Mouse (Mus musculus): ENCODE measurements around the gene 4833439L19Rik. TPM values are rescaled to one million over a fixed set of nuclear protein-coding genes. Genes with fewer than 3 reads are reported as not detected.
A peak's percentile ranks its signal among the peaks of the same experiment; 100 is the strongest.

4833439L19Rik gene
- polyA plus RNA-seq, 1 experiment from 2014 or later, result 142 TPM

GRCm38 (mm10) chr13:54602639-54603111, 37.4 kb upstream of the 4833439L19Rik start:
- Histone ChIP-seq H3K4me1 (no peaks in the 10 kb centered on the region), H3K36me3 (peaks cover 19% of the 10 kb centered on the region), H3K27me3 (no peaks in the 10 kb centered on the region), H3K9me3 (replicated peaks) (no peaks in the 10 kb centered on the region), H3K27ac (replicated peaks) (no peak overlapping the region), H3K9ac (no peak overlapping the region), H3K4me3 (replicated peaks) (no peak overlapping the region), H3K4me2 (replicated peaks) (no peak overlapping the region)
- no peak for ATAC-seq (ENCODE audit: insufficient number of reproducible peaks, low FRiP score, low TSS enrichment, low read depth)
- WGBS, result 54% methylated on average over 3 of the region's 3 CpGs

- WGBS, result 85% methylated on average over 12 of the region's 12 CpGs
- Histone ChIP-seq H3K27me3 (no peaks in the 10 kb centered on the region), H3K4me2 (replicated peaks) (no peak overlapping the region), H3K4me1 (peaks cover 6% of the 10 kb centered on the region; the same call in 1 of the 2 replicates), H3K27ac (replicated peaks) (no peak overlapping the region), H3K4me3 (replicated peaks) (no peak overlapping the region), H3K9ac (no peak overlapping the region), H3K9me3 (replicated peaks) (no peaks in the 10 kb centered on the region), H3K36me3 (peaks cover 36% of the 10 kb centered on the region)
- ATAC-seq (ENCODE audit: insufficient number of reproducible peaks, low FRiP score, low TSS enrichment, low read depth), result no peak
Observed at GRCm38 (mm10) chr13:54598622-54599143, 33.4 kb upstream of the 4833439L19Rik start.

DNA sequence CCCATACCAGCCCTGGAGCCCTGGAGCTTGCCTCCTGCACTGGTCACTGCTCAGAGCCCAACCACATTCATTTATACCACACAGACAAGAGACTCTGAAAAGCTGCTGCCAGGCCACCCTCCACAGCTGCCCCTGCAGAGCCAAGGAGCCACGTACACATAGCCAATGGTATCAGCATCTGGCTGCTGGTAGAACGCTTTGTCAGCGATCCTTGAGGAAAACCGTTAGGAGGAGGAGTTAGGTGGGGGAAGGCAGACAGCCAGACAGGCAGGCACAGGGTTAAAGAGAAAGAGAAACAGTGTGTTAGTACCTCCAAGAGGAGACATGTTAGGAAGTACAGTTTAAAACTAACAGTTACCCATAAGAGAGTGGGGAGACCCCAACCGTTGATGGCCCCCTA, 31.6 kb upstream of the 4833439L19Rik start:
- Histone ChIP-seq H3K9me3 (replicated peaks) (no peaks in the 10 kb centered on the region), H3K36me3 (peaks cover 36% of the 10 kb centered on the region), H3K4me2 (replicated peaks) (no peak overlapping the region), H3K27ac (replicated peaks) (no peak overlapping the region), H3K27me3 (no peaks in the 10 kb centered on the region), H3K4me1 (peaks cover 6% of the 10 kb centered on the region; the same call in 1 of the 2 replicates), H3K4me3 (replicated peaks) (no peak overlapping the region), H3K9ac (no peak overlapping the region)
- ATAC-seq (ENCODE audit: insufficient number of reproducible peaks, low FRiP score, low TSS enrichment, low read depth), result no peak
- 60% methylated on average over 5 of the region's 5 CpGs for WGBS

DNA sequence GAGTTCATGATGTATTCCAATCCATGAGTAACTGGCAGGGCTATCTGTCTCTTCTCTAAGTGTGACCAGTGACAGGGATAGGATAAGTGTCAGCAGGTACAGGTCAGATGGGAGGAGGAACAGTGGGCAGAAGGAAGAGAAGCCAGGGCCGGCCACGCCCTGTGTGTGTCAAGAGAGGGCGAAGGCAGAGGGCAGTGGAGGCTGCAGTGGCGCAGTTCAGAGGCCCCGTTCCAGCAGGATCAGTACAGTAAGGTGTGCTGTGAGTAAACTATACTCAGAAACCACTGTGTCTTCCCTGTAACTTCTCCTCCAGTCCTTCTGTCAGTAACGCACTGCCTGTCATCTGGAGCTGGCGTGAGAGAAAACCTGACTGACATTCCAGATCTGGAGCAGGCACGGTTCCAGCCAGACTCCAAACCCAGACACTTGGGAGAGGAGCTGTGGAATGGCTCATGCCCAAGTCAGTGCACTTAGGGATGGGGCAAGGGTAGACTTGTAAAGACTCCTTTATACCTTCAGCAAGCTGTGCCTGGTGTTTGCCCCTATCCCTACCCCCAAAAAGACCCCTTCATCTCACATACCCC, 31.0 kb upstream of the 4833439L19Rik start:
- Histone ChIP-seq H3K27ac (replicated peaks) (no peak overlapping the region), H3K4me3 (replicated peaks) (no peak overlapping the region), H3K4me1 (peaks cover 13% of the 10 kb centered on the region), H3K9me3 (replicated peaks) (no peaks in the 10 kb centered on the region), H3K27me3 (no peaks in the 10 kb centered on the region), H3K4me2 (replicated peaks) (no peak overlapping the region), H3K9ac (no peak overlapping the region), H3K36me3 (peaks cover 36% of the 10 kb centered on the region)
- 69% methylated on average over 8 of the region's 8 CpGs for WGBS
- no peak for ATAC-seq (ENCODE audit: insufficient number of reproducible peaks, low FRiP score, low TSS enrichment, low read depth)

DNA sequence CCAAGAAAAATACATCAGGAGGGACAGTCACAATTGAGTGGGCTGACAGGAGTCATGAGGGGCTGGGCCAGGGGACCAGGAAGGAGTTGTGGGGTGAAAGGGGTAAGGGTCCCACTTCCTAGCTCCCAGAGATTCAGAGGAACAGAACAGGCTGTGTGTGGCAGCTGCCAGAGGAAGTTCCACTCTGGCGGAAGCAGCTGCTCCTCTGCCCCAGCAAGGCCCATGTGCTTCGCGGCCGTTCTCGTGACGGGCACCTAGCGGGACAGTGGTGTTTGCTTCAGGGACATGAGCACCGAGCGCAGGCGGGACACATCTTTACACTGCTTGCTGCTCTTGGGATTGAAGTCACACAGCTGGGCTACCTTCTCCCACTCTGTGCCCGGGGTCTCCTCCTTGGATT, 28.4 kb upstream of the 4833439L19Rik start:
- Histone ChIP-seq H3K4me2 (replicated peaks) (no peak overlapping the region), H3K4me3 (replicated peaks) (no peak overlapping the region), H3K27ac (replicated peaks) (no peak overlapping the region), H3K9me3 (replicated peaks) (no peaks in the 10 kb centered on the region), H3K27me3 (no peaks in the 10 kb centered on the region), H3K36me3 (peaks cover 26% of the 10 kb centered on the region), H3K4me1 (peaks cover 25% of the 10 kb centered on the region), H3K9ac (no peak overlapping the region)
- no peak for ATAC-seq (ENCODE audit: insufficient number of reproducible peaks, low FRiP score, low TSS enrichment, low read depth)
- whole genome bisulfite sequencing, result 86% methylated on average over 11 of the region's 11 CpGs

GRCm38 (mm10) chr13:54591776-54592356, 26.6 kb upstream of the 4833439L19Rik start:
- Histone ChIP-seq H3K4me2 (replicated peaks) (no peak overlapping the region), H3K9me3 (replicated peaks) (no peaks in the 10 kb centered on the region), H3K27ac (replicated peaks) (no peak overlapping the region), H3K4me1 (peaks cover 26% of the 10 kb centered on the region), H3K36me3 (peaks cover 36% of the 10 kb centered on the region), H3K27me3 (no peaks in the 10 kb centered on the region), H3K9ac (no peak overlapping the region), H3K4me3 (replicated peaks) (peak overlapping the region; percentile 94; the same call in 1 of the 2 replicates)
- WGBS, result 86% methylated on average over 8 of the region's 8 CpGs
- ATAC-seq (ENCODE audit: insufficient number of reproducible peaks, low FRiP score, low TSS enrichment, low read depth), result no peak

- peak within 1 kb of the TSS; percentile 93 for H3K9ac ChIP-seq
- peaks cover 44% of the 10 kb centered on the region for H3K36me3 ChIP-seq
- WGBS, result under 1% methylated on average over 51 of the region's 51 CpGs
- no peaks in the 10 kb centered on the region for H3K27me3 ChIP-seq
- no peaks in the 10 kb centered on the region for H3K9me3 ChIP-seq (replicated peaks)
- peak within 1 kb of the TSS; percentile 94 for H3K27ac ChIP-seq (replicated peaks)
- peaks cover 22% of the 10 kb centered on the region for H3K4me1 ChIP-seq
- H3K4me2 ChIP-seq (replicated peaks), result peak within 1 kb of the TSS; percentile 71
- H3K4me3 ChIP-seq (replicated peaks), result peak within 1 kb of the TSS; percentile 94
- ATAC-seq (ENCODE audit: insufficient number of reproducible peaks, low FRiP score, low TSS enrichment, low read depth), result peak; percentile 97
Observed at GRCm38 (mm10) chr13:54589996-54590951, 25.0 kb upstream of the 4833439L19Rik start, which contains the start of the genes Nop16 and Higd2a. Nop16 (minus strand) TSS chr13:54590090. Higd2a (plus strand) TSS chr13:54590207.

DNA sequence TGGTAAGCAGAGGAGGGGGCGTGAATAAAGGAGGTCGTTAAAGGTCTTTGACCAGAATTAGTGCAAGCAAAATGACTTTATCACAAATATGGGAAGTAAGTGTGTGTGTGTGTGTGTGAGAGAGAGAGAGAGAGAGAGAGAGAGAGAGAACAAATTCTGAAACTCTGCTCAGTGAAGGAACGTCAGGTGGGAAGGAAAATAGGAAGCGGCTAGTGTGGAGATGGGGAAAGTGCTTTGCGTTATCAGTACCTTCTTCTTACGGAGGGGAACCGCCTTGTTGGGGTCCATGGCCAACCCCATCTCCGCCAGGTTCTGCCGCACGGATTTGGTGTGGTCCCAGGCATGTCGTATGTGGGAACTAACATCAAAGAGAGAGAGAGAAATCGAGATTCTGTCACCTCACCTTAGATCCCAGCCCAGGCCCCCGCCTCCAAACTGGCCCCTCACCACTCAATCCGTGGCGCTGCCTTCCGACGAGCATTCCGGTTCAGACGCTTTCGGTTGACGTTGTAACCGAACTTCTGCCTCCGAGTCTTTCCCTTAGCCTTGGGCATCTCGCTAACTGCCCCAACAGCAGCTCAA, 24.3 kb upstream of the 4833439L19Rik start:
- H3K9me3 ChIP-seq (replicated peaks), result no peaks in the 10 kb centered on the region
- peak overlapping the region; percentile 69 for H3K9ac ChIP-seq
- peak overlapping the region; percentile 94 for H3K4me3 ChIP-seq (replicated peaks)
- peak overlapping the region; percentile 71 for H3K4me2 ChIP-seq (replicated peaks)
- H3K4me1 ChIP-seq, result peaks cover 22% of the 10 kb centered on the region
- H3K27me3 ChIP-seq, result no peaks in the 10 kb centered on the region
- peaks cover 44% of the 10 kb centered on the region for H3K36me3 ChIP-seq
- peak overlapping the region; percentile 66 for H3K27ac ChIP-seq (replicated peaks)
- peak; percentile 11; the same call in 1 of the 2 replicates for ATAC-seq (ENCODE audit: insufficient number of reproducible peaks, low FRiP score, low TSS enrichment, low read depth)
- under 1% methylated on average over 24 of the region's 24 CpGs for WGBS

- Histone ChIP-seq H3K9ac (no peak overlapping the region), H3K27ac (replicated peaks) (no peak overlapping the region), H3K27me3 (no peaks in the 10 kb centered on the region), H3K4me2 (replicated peaks) (no peak overlapping the region), H3K9me3 (replicated peaks) (no peaks in the 10 kb centered on the region), H3K36me3 (peaks cover 70% of the 10 kb centered on the region), H3K4me1 (peaks cover 11% of the 10 kb centered on the region), H3K4me3 (replicated peaks) (no peak overlapping the region)
- 87% methylated on average over 11 of the region's 11 CpGs for WGBS
- no peak for ATAC-seq (ENCODE audit: insufficient number of reproducible peaks, low FRiP score, low TSS enrichment, low read depth)
Observed at GRCm38 (mm10) chr13:54585831-54586230, 20.6 kb upstream of the 4833439L19Rik start.

- Histone ChIP-seq H3K4me3 (replicated peaks) (no peak overlapping the region), H3K36me3 (peaks cover 89% of the 10 kb centered on the region), H3K4me2 (replicated peaks) (no peak overlapping the region), H3K4me1 (no peaks in the 10 kb centered on the region), H3K9ac (no peak overlapping the region), H3K27ac (replicated peaks) (no peak overlapping the region), H3K27me3 (no peaks in the 10 kb centered on the region), H3K9me3 (replicated peaks) (no peaks in the 10 kb centered on the region)
- ATAC-seq (ENCODE audit: insufficient number of reproducible peaks, low FRiP score, low TSS enrichment, low read depth), result no peak
- WGBS, result 81% methylated on average over 5 of the region's 5 CpGs
Observed at GRCm38 (mm10) chr13:54582860-54583259, 17.6 kb upstream of the 4833439L19Rik start.
